In the genomic region with DNA sequence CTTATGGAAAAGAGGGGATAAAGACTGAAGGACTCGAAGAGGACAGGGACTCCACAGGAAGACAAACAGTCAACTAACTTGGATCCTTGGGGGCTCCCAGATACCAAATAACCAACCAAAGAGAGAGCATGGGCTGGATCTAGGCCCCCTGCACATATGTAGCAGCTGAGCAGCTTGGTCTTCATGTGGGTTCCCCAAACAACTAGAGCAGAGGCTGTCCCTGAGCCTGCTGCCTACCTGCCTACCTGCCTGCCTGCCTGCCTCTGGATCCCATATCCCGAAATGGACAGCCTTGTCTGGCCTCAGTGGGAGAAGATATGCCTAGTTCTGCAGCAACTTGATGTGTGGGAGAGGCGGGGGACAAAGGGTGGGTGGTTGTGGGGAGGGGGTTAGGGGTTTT, we compare ENCODE assay signal across 27 mouse cellular contexts.
"Had no signal": no experiment of that assay in that cellular context is flagged by ENCODE, and none has a peak within 500 bp of the region (broad histone marks: within the 10 kb centered on the region; RNA-seq: fewer than 3 reads in every experiment).

No protein-coding gene starts in this region.

- H3K27ac ChIP-seq: embryonic facial prominence, embryonic 10.5 days; embryonic facial prominence, embryonic 12.5 days; embryonic facial prominence, embryonic 13.5 days; embryonic facial prominence, embryonic 15.5 days; forebrain, embryonic 10.5 days; forebrain, embryonic 12.5 days; forebrain, embryonic 13.5 days; forebrain, embryonic 15.5 days; gastrocnemius, adult 2 months had no signal

- ATAC-seq: forebrain, embryonic 13.5 days; forebrain, embryonic 14.5 days; forebrain, embryonic 15.5 days; forebrain, embryonic 16.5 days; forebrain, postnatal 0 days had no signal

- DNase-seq: cerebellum, adult 2 months; cerebellum, adult 8-10 months; cerebellum, adult 9-10 months; cerebellum, adult 9-11 months; cerebellum, postnatal 10 days; cerebellum, postnatal 14 days; cerebellum, postnatal 25 days; cerebellum, postnatal 36 days; embryo, embryonic 11 days; forebrain, postnatal 0 days; gastrocnemius, adult 2 months; gastrocnemius, postnatal 10 days; gastrocnemius, postnatal 14 days; gastrocnemius, postnatal 25 days; gastrocnemius, postnatal 36 days; heart, adult 18-20 months had no signal

- H3K4me3 ChIP-seq: embryonic facial prominence, embryonic 10.5 days; embryonic facial prominence, embryonic 12.5 days; embryonic facial prominence, embryonic 13.5 days; embryonic facial prominence, embryonic 15.5 days; erythroblast, embryonic 14.5 days; forebrain, embryonic 10.5 days; forebrain, embryonic 12.5 days; forebrain, embryonic 13.5 days; forebrain, embryonic 15.5 days; gastrocnemius, adult 2 months had no signal

- H3K9me3 ChIP-seq: embryonic facial prominence, embryonic 10.5 days; embryonic facial prominence, embryonic 12.5 days; embryonic facial prominence, embryonic 13.5 days; embryonic facial prominence, embryonic 15.5 days; forebrain, embryonic 10.5 days; forebrain, embryonic 13.5 days; forebrain, embryonic 15.5 days had no signal

- H3K9ac ChIP-seq: embryonic facial prominence, embryonic 12.5 days; embryonic facial prominence, embryonic 13.5 days; embryonic facial prominence, embryonic 15.5 days; forebrain, embryonic 12.5 days; forebrain, embryonic 13.5 days; forebrain, embryonic 15.5 days; forebrain, postnatal 0 days had no signal

- H3K36me3 ChIP-seq: embryonic facial prominence, embryonic 10.5 days; embryonic facial prominence, embryonic 12.5 days; embryonic facial prominence, embryonic 13.5 days; embryonic facial prominence, embryonic 15.5 days; forebrain, embryonic 10.5 days; forebrain, embryonic 12.5 days; forebrain, embryonic 15.5 days had no signal

- H3K4me2 ChIP-seq: embryonic facial prominence, embryonic 12.5 days; embryonic facial prominence, embryonic 13.5 days; embryonic facial prominence, embryonic 15.5 days; forebrain, embryonic 12.5 days; forebrain, embryonic 13.5 days; forebrain, embryonic 15.5 days had no signal

- H3K27me3 ChIP-seq: embryonic facial prominence, embryonic 12.5 days; embryonic facial prominence, embryonic 15.5 days; forebrain, embryonic 15.5 days had no signal

- H3K4me1 ChIP-seq: embryonic facial prominence, embryonic 15.5 days; forebrain, embryonic 12.5 days; forebrain, embryonic 13.5 days; forebrain, embryonic 15.5 days had no signal
